Mouse (Mus musculus): ENCODE results near the gene Foxd2. TPM values are rescaled to one million over a fixed set of nuclear protein-coding genes. Genes with fewer than 3 reads are reported as not detected.

Gene Foxd2
- polyA plus RNA-seq, 1 experiment from 2014 or later = not detected

DNA sequence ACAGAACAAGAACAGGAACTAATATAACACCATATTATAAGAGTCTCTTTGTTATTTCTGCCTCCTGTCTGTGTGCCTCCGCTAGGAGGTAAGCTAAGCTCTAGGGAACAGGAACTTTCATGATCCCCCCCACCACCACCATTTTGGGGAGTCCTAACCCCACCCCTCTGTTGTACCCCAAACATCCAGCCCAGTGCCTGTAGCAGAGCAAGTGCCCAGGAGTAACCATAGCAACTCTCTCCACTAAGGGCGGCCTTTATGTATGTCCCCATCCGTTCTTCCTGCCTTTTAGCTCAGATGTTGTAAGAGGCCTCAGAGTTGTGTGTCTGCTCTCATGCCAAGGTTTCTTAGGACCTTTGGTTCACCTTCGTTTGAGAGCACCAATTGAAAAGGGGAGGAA is 33.4 kb upstream of the Foxd2 start:
- no peak overlapping the region for H3K9ac ChIP-seq (ENCODE audit: low read depth, low read length)
- peaks cover 2% of the 10 kb centered on the region; the same call in 1 of the 2 replicates for H3K27me3 ChIP-seq (ENCODE audit: control insufficient read depth, insufficient read depth, low read depth, low read length)
- H3K4me2 ChIP-seq (ENCODE audit: low read depth, low read length) = no peak overlapping the region
- H3K4me1 ChIP-seq (ENCODE audit: control insufficient read depth, low read depth, low read length) = no peaks in the 10 kb centered on the region
- H3K4me3 ChIP-seq (ENCODE audit: low read depth, low read length) = no peak overlapping the region
- 43% methylated on average over 4 of the region's 4 CpGs for WGBS (ENCODE audit: insufficient replicate concordance)
- H3K27ac ChIP-seq (ENCODE audit: low read length) = no peak overlapping the region
- H3K9me3 ChIP-seq (replicated peaks; ENCODE audit: control insufficient read depth, low read length) = no peaks in the 10 kb centered on the region
- ATAC-seq (ENCODE audit: low read depth) = no peak
- H3K36me3 ChIP-seq (ENCODE audit: control insufficient read depth, insufficient read depth) = no peaks in the 10 kb centered on the region

DNA sequence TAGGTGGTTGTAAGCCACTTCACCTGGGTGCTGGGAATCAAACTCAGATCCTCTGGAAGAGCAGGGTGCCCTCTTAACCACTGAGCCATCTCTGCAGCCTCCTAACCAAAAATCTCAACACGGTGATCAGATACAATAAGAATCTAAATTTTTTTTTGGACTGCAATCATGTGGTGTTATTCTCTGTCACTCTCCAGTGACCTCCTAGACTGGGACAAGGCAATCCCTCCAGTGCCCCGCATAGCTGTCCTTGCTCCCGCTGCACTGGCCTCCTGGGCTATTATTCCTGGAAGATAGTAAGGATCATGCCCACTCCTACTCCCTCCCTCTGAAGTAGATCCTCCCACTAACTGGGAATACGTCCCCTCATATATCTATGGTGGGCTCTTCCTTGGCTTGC is 32.6 kb upstream of the Foxd2 start:
- 70% methylated on average over 4 of the region's 4 CpGs for WGBS (ENCODE audit: insufficient replicate concordance)
- Histone ChIP-seq H3K4me3 (ENCODE audit: low read depth, low read length) (no peak overlapping the region), H3K4me1 (ENCODE audit: control insufficient read depth, low read depth, low read length) (no peaks in the 10 kb centered on the region), H3K36me3 (ENCODE audit: control insufficient read depth, insufficient read depth) (no peaks in the 10 kb centered on the region), H3K9ac (ENCODE audit: low read depth, low read length) (no peak overlapping the region), H3K27ac (ENCODE audit: low read length) (no peak overlapping the region), H3K27me3 (ENCODE audit: control insufficient read depth, insufficient read depth, low read depth, low read length) (peaks cover 2% of the 10 kb centered on the region; the same call in 1 of the 2 replicates), H3K4me2 (ENCODE audit: low read depth, low read length) (no peak overlapping the region), H3K9me3 (replicated peaks; ENCODE audit: control insufficient read depth, low read length) (no peaks in the 10 kb centered on the region)
- no peak for ATAC-seq (ENCODE audit: low read depth)

- H3K27me3 ChIP-seq (ENCODE audit: control insufficient read depth, insufficient read depth, low read depth, low read length) = no peaks in the 10 kb centered on the region
- ATAC-seq (ENCODE audit: low read depth) = no peak
- 52% methylated on average over 3 of the region's 3 CpGs for WGBS (ENCODE audit: insufficient replicate concordance)
- H3K4me3 ChIP-seq (ENCODE audit: low read depth, low read length) = no peak overlapping the region
- no peaks in the 10 kb centered on the region for H3K9me3 ChIP-seq (replicated peaks; ENCODE audit: control insufficient read depth, low read length)
- no peak overlapping the region for H3K9ac ChIP-seq (ENCODE audit: low read depth, low read length)
- H3K4me2 ChIP-seq (ENCODE audit: low read depth, low read length) = no peak overlapping the region
- H3K27ac ChIP-seq (ENCODE audit: low read length) = no peak overlapping the region
- no peaks in the 10 kb centered on the region for H3K36me3 ChIP-seq (ENCODE audit: control insufficient read depth, insufficient read depth)
- H3K4me1 ChIP-seq (ENCODE audit: control insufficient read depth, low read depth, low read length) = no peaks in the 10 kb centered on the region
Measured at GRCm38 (mm10) chr4:114938248-114938647, 29.6 kb upstream of the Foxd2 start.

GRCm38 (mm10) chr4:114937459-114938047 is 28.9 kb upstream of the Foxd2 start:
- Histone ChIP-seq H3K4me3 (ENCODE audit: low read depth, low read length) (no peak overlapping the region), H3K4me1 (ENCODE audit: control insufficient read depth, low read depth, low read length) (no peaks in the 10 kb centered on the region), H3K4me2 (ENCODE audit: low read depth, low read length) (no peak overlapping the region), H3K27me3 (ENCODE audit: control insufficient read depth, insufficient read depth, low read depth, low read length) (no peaks in the 10 kb centered on the region), H3K27ac (ENCODE audit: low read length) (no peak overlapping the region), H3K36me3 (ENCODE audit: control insufficient read depth, insufficient read depth) (no peaks in the 10 kb centered on the region), H3K9me3 (replicated peaks; ENCODE audit: control insufficient read depth, low read length) (no peaks in the 10 kb centered on the region), H3K9ac (ENCODE audit: low read depth, low read length) (no peak overlapping the region)
- ATAC-seq (ENCODE audit: low read depth) = no peak
- 43% methylated on average over 4 of the region's 4 CpGs for WGBS (ENCODE audit: insufficient replicate concordance)

DNA sequence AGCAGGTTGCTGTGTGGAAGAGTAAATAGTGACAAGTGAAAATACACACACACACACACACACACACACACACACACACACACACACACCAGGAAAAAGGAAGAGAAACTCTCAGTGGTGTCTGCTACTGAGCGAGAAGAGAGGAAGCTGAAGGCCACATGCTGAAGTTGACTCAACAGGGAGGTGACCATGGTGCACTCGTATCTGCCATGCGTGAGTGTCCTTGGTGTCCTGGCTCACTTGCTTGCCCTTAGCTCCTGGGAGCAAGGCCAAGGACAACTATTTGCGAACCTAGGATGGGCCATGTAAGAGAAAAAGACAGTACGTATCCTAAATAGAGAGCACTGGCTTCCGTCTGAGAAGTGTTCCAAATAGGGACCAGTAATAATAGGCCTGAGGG is 25.5 kb upstream of the Foxd2 start:
- Histone ChIP-seq H3K36me3 (ENCODE audit: control insufficient read depth, insufficient read depth) (no peaks in the 10 kb centered on the region), H3K4me3 (ENCODE audit: low read depth, low read length) (no peak overlapping the region), H3K9ac (ENCODE audit: low read depth, low read length) (no peak overlapping the region), H3K9me3 (replicated peaks; ENCODE audit: control insufficient read depth, low read length) (no peaks in the 10 kb centered on the region), H3K4me1 (ENCODE audit: control insufficient read depth, low read depth, low read length) (no peaks in the 10 kb centered on the region), H3K27me3 (ENCODE audit: control insufficient read depth, insufficient read depth, low read depth, low read length) (no peaks in the 10 kb centered on the region), H3K4me2 (ENCODE audit: low read depth, low read length) (no peak overlapping the region), H3K27ac (ENCODE audit: low read length) (no peak overlapping the region)
- ATAC-seq (ENCODE audit: low read depth) = peak; percentile 32; the same call in 1 of the 2 replicates
- WGBS (ENCODE audit: insufficient replicate concordance) = 44% methylated on average over 6 of the region's 6 CpGs

GRCm38 (mm10) chr4:114932747-114933146 is 24.1 kb upstream of the Foxd2 start:
- H3K4me3 ChIP-seq (ENCODE audit: low read depth, low read length) = no peak overlapping the region
- H3K27ac ChIP-seq (ENCODE audit: low read length) = no peak overlapping the region
- H3K9ac ChIP-seq (ENCODE audit: low read depth, low read length) = no peak overlapping the region
- H3K4me2 ChIP-seq (ENCODE audit: low read depth, low read length) = no peak overlapping the region
- H3K9me3 ChIP-seq (replicated peaks; ENCODE audit: control insufficient read depth, low read length) = no peaks in the 10 kb centered on the region
- WGBS (ENCODE audit: insufficient replicate concordance) = 61% methylated on average over 4 of the region's 4 CpGs
- H3K4me1 ChIP-seq (ENCODE audit: control insufficient read depth, low read depth, low read length) = no peaks in the 10 kb centered on the region
- ATAC-seq (ENCODE audit: low read depth) = no peak
- H3K27me3 ChIP-seq (ENCODE audit: control insufficient read depth, insufficient read depth, low read depth, low read length) = peaks cover 4% of the 10 kb centered on the region
- no peaks in the 10 kb centered on the region for H3K36me3 ChIP-seq (ENCODE audit: control insufficient read depth, insufficient read depth)

- Histone ChIP-seq H3K9ac (ENCODE audit: low read depth, low read length) (no peak overlapping the region), H3K36me3 (ENCODE audit: control insufficient read depth, insufficient read depth) (no peaks in the 10 kb centered on the region), H3K9me3 (replicated peaks; ENCODE audit: control insufficient read depth, low read length) (no peaks in the 10 kb centered on the region), H3K4me2 (ENCODE audit: low read depth, low read length) (no peak overlapping the region), H3K4me3 (ENCODE audit: low read depth, low read length) (no peak overlapping the region), H3K27me3 (ENCODE audit: control insufficient read depth, insufficient read depth, low read depth, low read length) (peaks cover 40% of the 10 kb centered on the region), H3K4me1 (ENCODE audit: control insufficient read depth, low read depth, low read length) (peaks cover 4% of the 10 kb centered on the region; the same call in 1 of the 2 replicates), H3K27ac (ENCODE audit: low read length) (no peak overlapping the region)
- no peak for ATAC-seq (ENCODE audit: low read depth)
- 51% methylated on average over 15 of the region's 15 CpGs for WGBS (ENCODE audit: insufficient replicate concordance)
Measured at GRCm38 (mm10) chr4:114929155-114929554, 20.5 kb upstream of the Foxd2 start.

DNA sequence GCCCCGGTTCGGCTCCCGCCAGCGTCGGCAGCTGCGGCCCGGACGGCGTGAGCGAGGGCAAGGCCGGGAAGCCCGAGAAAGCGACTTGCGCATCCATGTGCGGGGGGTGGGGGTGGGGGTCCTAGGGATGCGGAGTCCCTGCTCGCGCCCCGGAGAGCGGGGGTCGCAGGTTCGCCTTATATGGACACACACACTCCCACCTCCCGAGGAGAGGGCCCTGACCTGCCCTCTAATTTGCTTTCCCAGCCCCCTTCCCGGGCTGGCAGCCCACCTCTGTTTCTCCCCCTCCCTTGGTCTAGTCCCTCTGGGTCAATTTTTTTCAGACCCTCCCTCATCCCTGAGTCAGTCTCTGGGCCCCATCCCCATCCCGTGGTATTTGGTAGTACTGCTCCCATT is 17.2 kb upstream of the Foxd2 start, which contains the start of gene Foxe3:
Gene Foxe3 (minus strand): TSS at position 97 of the 396 bp plus-strand sequence.
- H3K4me1 ChIP-seq (ENCODE audit: control insufficient read depth, low read depth, low read length) = peaks cover 4% of the 10 kb centered on the region; the same call in 1 of the 2 replicates
- no peaks in the 10 kb centered on the region for H3K36me3 ChIP-seq (ENCODE audit: control insufficient read depth, insufficient read depth)
- no peak for ATAC-seq (ENCODE audit: low read depth)
- H3K27ac ChIP-seq (ENCODE audit: low read length) = no peak within 1 kb of the TSS
- H3K4me3 ChIP-seq (ENCODE audit: low read depth, low read length) = peak within 1 kb of the TSS; percentile 33
- H3K27me3 ChIP-seq (ENCODE audit: control insufficient read depth, insufficient read depth, low read depth, low read length) = peaks cover 58% of the 10 kb centered on the region
- H3K4me2 ChIP-seq (ENCODE audit: low read depth, low read length) = peak within 1 kb of the TSS; percentile 48
- no peaks in the 10 kb centered on the region for H3K9me3 ChIP-seq (replicated peaks; ENCODE audit: control insufficient read depth, low read length)
- H3K9ac ChIP-seq (ENCODE audit: low read depth, low read length) = no peak within 1 kb of the TSS
- 2% methylated on average over 25 of the region's 25 CpGs for WGBS (ENCODE audit: insufficient replicate concordance)

DNA sequence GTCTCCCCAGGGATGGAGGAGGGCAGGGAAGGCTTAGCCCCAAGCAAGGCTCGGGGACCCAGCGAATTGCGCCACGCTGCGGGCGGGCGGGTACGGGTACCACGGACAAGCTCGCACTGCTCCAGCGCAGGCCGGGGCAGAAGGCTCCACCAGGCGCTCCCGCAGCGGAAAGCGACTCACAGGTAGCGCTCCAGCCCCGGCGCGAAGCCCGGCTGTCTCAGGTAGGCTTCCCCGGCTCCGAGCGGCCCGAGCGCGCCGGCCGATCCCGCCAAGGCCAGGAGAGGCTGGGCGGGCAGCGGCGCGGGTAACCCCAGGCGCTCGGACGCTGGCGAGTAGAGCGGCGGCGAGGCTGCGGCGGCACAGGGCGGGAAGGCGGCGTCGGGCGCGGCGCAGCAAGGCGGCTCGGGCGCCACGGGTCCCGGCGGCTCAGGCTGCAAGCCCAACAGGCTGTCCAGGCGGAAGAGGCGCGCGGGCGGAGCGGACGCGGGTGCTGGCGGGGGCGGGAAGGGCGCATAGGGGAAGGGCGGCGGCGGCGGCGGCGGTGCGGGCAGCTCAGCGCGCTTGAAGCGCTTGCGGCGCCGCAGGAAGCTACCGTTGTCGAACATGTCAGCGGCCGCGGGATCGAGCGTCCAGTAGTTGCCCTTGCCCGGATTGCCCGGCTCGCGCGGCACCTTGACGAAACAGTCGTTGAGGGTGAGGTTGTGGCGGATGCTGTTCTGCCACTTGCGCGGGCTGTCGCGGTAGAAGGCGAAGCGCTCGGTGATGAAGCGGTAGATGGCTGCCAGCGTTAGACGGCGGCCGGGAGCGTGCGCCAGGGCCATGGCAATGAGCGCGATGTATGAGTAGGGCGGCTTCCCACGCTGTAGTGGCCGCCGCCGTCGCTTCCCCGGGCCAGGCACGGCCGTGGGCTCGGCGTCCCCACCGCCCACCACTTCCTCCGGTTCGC is 16.6 kb upstream of the Foxd2 start:
- H3K9ac ChIP-seq (ENCODE audit: low read depth, low read length) = no peak overlapping the region
- H3K4me1 ChIP-seq (ENCODE audit: control insufficient read depth, low read depth, low read length) = peaks cover 4% of the 10 kb centered on the region; the same call in 1 of the 2 replicates
- peak overlapping the region; percentile 48 for H3K4me2 ChIP-seq (ENCODE audit: low read depth, low read length)
- no peaks in the 10 kb centered on the region for H3K36me3 ChIP-seq (ENCODE audit: control insufficient read depth, insufficient read depth)
- no peak overlapping the region for H3K27ac ChIP-seq (ENCODE audit: low read length)
- H3K9me3 ChIP-seq (replicated peaks; ENCODE audit: control insufficient read depth, low read length) = no peaks in the 10 kb centered on the region
- WGBS (ENCODE audit: insufficient replicate concordance) = 1% methylated on average over 124 of the region's 125 CpGs
- H3K27me3 ChIP-seq (ENCODE audit: control insufficient read depth, insufficient read depth, low read depth, low read length) = peaks cover 58% of the 10 kb centered on the region
- ATAC-seq (ENCODE audit: low read depth) = no peak
- peak overlapping the region; percentile 33 for H3K4me3 ChIP-seq (ENCODE audit: low read depth, low read length)
